Mouse (Mus musculus) kidney, embryonic 15.5 days (tissue): ENCODE measurements at regions not wholly inside any gene's neighbourhood (a gene's known extent, or its start where the extent isn't known, plus 50 kb on each side); places are given as distances from the start of the nearest gene placed in this dataset.
"Not testable (repeated sequence)": the region's sequence is repeated elsewhere in the genome, so short reads cannot be mapped to it uniquely, and the experiment has no call there.

ENCODE experiments used
- ATAC-seq: fragments of 200-750 bp; cut with Nextera tagmentation; replicated peaks from 2 replicates; pipeline ENCODE4 v1.8.0; 2017; ENCODE audit warnings: moderate TSS enrichment; ENCODE audit not compliant: low FRiP score
- H3K27ac ChIP-seq: fragments of 300-500 bp; sonication (generic); 2 replicates; pipeline ENCODE4 v1.5.1; 2015; ENCODE audit warnings: mild to moderate bottlenecking, inconsistent platforms
- H3K27me3 ChIP-seq: fragments of 300-500 bp; sonication (generic); 2 replicates; pipeline ENCODE4 v1.6.1; 2015; ENCODE audit warnings: inconsistent platforms
- H3K36me3 ChIP-seq: fragments of 300-500 bp; sonication (generic); 2 replicates; pipeline ENCODE4 v1.6.1; 2015; ENCODE audit warnings: inconsistent platforms
- H3K4me1 ChIP-seq: fragments of 300-500 bp; sonication (generic); 2 replicates; pipeline ENCODE4 v1.6.1; 2015; ENCODE audit warnings: inconsistent platforms
- H3K4me2 ChIP-seq: fragments of 300-500 bp; sonication (generic); 2 replicates; pipeline ENCODE4 v1.6.1; 2015; ENCODE audit warnings: moderate library complexity, mild to moderate bottlenecking, inconsistent platforms
- H3K4me3 ChIP-seq: fragments of 300-500 bp; sonication (generic); replicated peaks from 2 replicates; pipeline ENCODE4 v1.5.1; 2015; ENCODE audit warnings: mild to moderate bottlenecking, inconsistent platforms
- H3K9ac ChIP-seq: fragments of 300-500 bp; sonication (generic); 2 replicates; pipeline ENCODE4 v1.6.1; 2015; ENCODE audit warnings: mild to moderate bottlenecking, inconsistent platforms
- H3K9me3 ChIP-seq: fragments of 300-500 bp; sonication (generic); replicated peaks from 2 replicates; pipeline ENCODE4 v1.6.1; 2016; ENCODE audit warnings: inconsistent platforms
- WGBS: fragments of 180-500 bp; shearing (Covaris S2); methylation state at CpG from one replicate; pipeline ENCODE4 v1.1.7; 2015; ENCODE audit warnings: mixed read lengths; 5-methylcytosine and 5-hydroxymethylcytosine counted together

- WGBS = 74% methylated on average over 3 of the region's 3 CpGs
- no peaks in the 10 kb centered on the region for H3K9me3 ChIP-seq
- H3K27me3 ChIP-seq = no peaks in the 10 kb centered on the region
- ATAC-seq = no peak
- no peak overlapping the region for H3K9ac ChIP-seq
- no peak overlapping the region for H3K27ac ChIP-seq
- H3K4me2 ChIP-seq = no peak overlapping the region
- no peaks in the 10 kb centered on the region for H3K36me3 ChIP-seq
- H3K4me3 ChIP-seq = no peak overlapping the region
- H3K4me1 ChIP-seq = no peaks in the 10 kb centered on the region
Observed at GRCm38 (mm10) chr8:115982326-115982725, 274.7 kb upstream of the Maf start.

GRCm38 (mm10) chr8:115981426-115981825 is 273.8 kb upstream of the Maf start:
- H3K4me2 ChIP-seq = no peak overlapping the region
- no peak for ATAC-seq
- 81% methylated on average over 7 of the region's 7 CpGs for WGBS

GRCm38 (mm10) chr8:115980616-115981015 is 273.0 kb upstream of the Maf start:
- H3K4me3 ChIP-seq = no peak overlapping the region
- H3K36me3 ChIP-seq = no peaks in the 10 kb centered on the region
- no peak overlapping the region for H3K4me2 ChIP-seq
- no peaks in the 10 kb centered on the region for H3K4me1 ChIP-seq
- no peak overlapping the region for H3K27ac ChIP-seq
- H3K9ac ChIP-seq = no peak overlapping the region
- ATAC-seq = no peak
- 82% methylated on average over 3 of the region's 3 CpGs for WGBS
- no peaks in the 10 kb centered on the region for H3K27me3 ChIP-seq
- H3K9me3 ChIP-seq = no peaks in the 10 kb centered on the region

More at GRCm38 (mm10) chr8:115981426-115981825, 273.8 kb upstream of the Maf start:
- no peak overlapping the region for H3K9ac ChIP-seq
- 0 out of 2 replicates have a peak overlapping the region, but pooled peaks have one; percentile 24 for H3K27ac ChIP-seq
- H3K9me3 ChIP-seq = no peaks in the 10 kb centered on the region
- no peaks in the 10 kb centered on the region for H3K4me1 ChIP-seq
- no peak overlapping the region for H3K4me3 ChIP-seq
- H3K36me3 ChIP-seq = no peaks in the 10 kb centered on the region
- H3K27me3 ChIP-seq = no peaks in the 10 kb centered on the region

GRCm38 (mm10) chr8:115977152-115977551 is 269.6 kb upstream of the Maf start:
- Histone ChIP-seq H3K9ac (no peak overlapping the region), H3K27ac (no peak overlapping the region), H3K4me1 (no peaks in the 10 kb centered on the region), H3K27me3 (no peaks in the 10 kb centered on the region), H3K4me3 (no peak overlapping the region), H3K36me3 (no peaks in the 10 kb centered on the region), H3K4me2 (no peak overlapping the region), H3K9me3 (no peaks in the 10 kb centered on the region)
- ATAC-seq = no peak
- 48% methylated on average over 4 of the region's 4 CpGs for WGBS

GRCm38 (mm10) chr8:115974706-115975105 is 267.1 kb upstream of the Maf start:
- no peak overlapping the region for H3K4me2 ChIP-seq
- H3K36me3 ChIP-seq = no peaks in the 10 kb centered on the region
- H3K9me3 ChIP-seq = no peaks in the 10 kb centered on the region
- no peaks in the 10 kb centered on the region for H3K4me1 ChIP-seq
- ATAC-seq = no peak
- no peak overlapping the region for H3K27ac ChIP-seq
- no peaks in the 10 kb centered on the region for H3K27me3 ChIP-seq
- no peak overlapping the region for H3K4me3 ChIP-seq
- WGBS = 35% methylated on average over 2 of the region's 2 CpGs
- no peak overlapping the region for H3K9ac ChIP-seq

GRCm38 (mm10) chr8:115971351-115971750 is 263.8 kb upstream of the Maf start:
- H3K27me3 ChIP-seq, H3K36me3 ChIP-seq, H3K4me2 ChIP-seq, H3K4me3 ChIP-seq, H3K9ac ChIP-seq, H3K4me1 ChIP-seq, H3K27ac ChIP-seq, ATAC-seq, H3K9me3 ChIP-seq: not testable (repeated sequence)
- WGBS = 77% methylated on average over 2 of the region's 2 CpGs

GRCm38 (mm10) chr8:115968121-115968520 is 260.5 kb upstream of the Maf start:
- Histone ChIP-seq H3K27me3 (no peaks in the 10 kb centered on the region), H3K4me1 (no peaks in the 10 kb centered on the region), H3K9ac (no peak overlapping the region), H3K4me2 (no peak overlapping the region), H3K9me3 (no peaks in the 10 kb centered on the region), H3K36me3 (no peaks in the 10 kb centered on the region), H3K27ac (no peak overlapping the region), H3K4me3 (no peak overlapping the region)
- no peak for ATAC-seq
- 80% methylated on average over 5 of the region's 5 CpGs for WGBS

GRCm38 (mm10) chr8:115965981-115966380 is 258.4 kb upstream of the Maf start:
- H3K4me1 ChIP-seq = no peaks in the 10 kb centered on the region
- 84% methylated on average over 7 of the region's 7 CpGs for WGBS
- no peak overlapping the region for H3K9ac ChIP-seq
- H3K4me2 ChIP-seq = no peak overlapping the region
- no peaks in the 10 kb centered on the region for H3K9me3 ChIP-seq
- no peaks in the 10 kb centered on the region for H3K36me3 ChIP-seq
- H3K27ac ChIP-seq = no peak overlapping the region
- H3K4me3 ChIP-seq = no peak overlapping the region
- no peaks in the 10 kb centered on the region for H3K27me3 ChIP-seq
- no peak for ATAC-seq

- no peak overlapping the region for H3K4me3 ChIP-seq
- ATAC-seq = no peak
- no peak overlapping the region for H3K9ac ChIP-seq
- no peaks in the 10 kb centered on the region for H3K9me3 ChIP-seq
- no peak overlapping the region for H3K27ac ChIP-seq
- 69% methylated on average over 5 of the region's 5 CpGs for WGBS
- H3K4me2 ChIP-seq = no peak overlapping the region
- no peaks in the 10 kb centered on the region for H3K36me3 ChIP-seq
- H3K4me1 ChIP-seq = no peaks in the 10 kb centered on the region
- no peaks in the 10 kb centered on the region for H3K27me3 ChIP-seq
Observed at GRCm38 (mm10) chr8:115955371-115955770, 247.8 kb upstream of the Maf start.

- no peak for ATAC-seq
- 90% methylated on average over 7 of the region's 7 CpGs for WGBS
- Histone ChIP-seq H3K27me3 (no peaks in the 10 kb centered on the region), H3K4me1 (no peaks in the 10 kb centered on the region), H3K4me3 (no peak overlapping the region), H3K27ac (no peak overlapping the region), H3K36me3 (no peaks in the 10 kb centered on the region), H3K9ac (no peak overlapping the region), H3K4me2 (no peak overlapping the region), H3K9me3 (no peaks in the 10 kb centered on the region)
Observed at GRCm38 (mm10) chr8:115953783-115954470, 246.3 kb upstream of the Maf start.

GRCm38 (mm10) chr8:115952496-115952895 is 244.9 kb upstream of the Maf start:
- no peak overlapping the region for H3K9ac ChIP-seq
- no peak overlapping the region for H3K27ac ChIP-seq
- 88% methylated on average over 1 of the region's 1 CpGs for WGBS
- no peaks in the 10 kb centered on the region for H3K9me3 ChIP-seq
- ATAC-seq = no peak
- no peak overlapping the region for H3K4me2 ChIP-seq
- no peaks in the 10 kb centered on the region for H3K27me3 ChIP-seq
- no peaks in the 10 kb centered on the region for H3K4me1 ChIP-seq
- H3K4me3 ChIP-seq = no peak overlapping the region
- H3K36me3 ChIP-seq = no peaks in the 10 kb centered on the region

GRCm38 (mm10) chr8:115948916-115949315 is 241.3 kb upstream of the Maf start:
- no peak overlapping the region for H3K4me2 ChIP-seq
- no peaks in the 10 kb centered on the region for H3K4me1 ChIP-seq
- H3K9me3 ChIP-seq = no peaks in the 10 kb centered on the region
- no peaks in the 10 kb centered on the region for H3K36me3 ChIP-seq
- H3K9ac ChIP-seq = no peak overlapping the region
- no peak overlapping the region for H3K27ac ChIP-seq
- H3K27me3 ChIP-seq = no peaks in the 10 kb centered on the region
- no peak for ATAC-seq
- H3K4me3 ChIP-seq = no peak overlapping the region
- 80% methylated on average over 2 of the region's 2 CpGs for WGBS

- Histone ChIP-seq H3K9ac (no peak overlapping the region), H3K4me1 (0 out of 2 replicates have a peak, but pooled peaks cover 3% of the 10 kb centered on the region), H3K9me3 (no peaks in the 10 kb centered on the region), H3K27ac (no peak overlapping the region), H3K4me3 (no peak overlapping the region), H3K27me3 (no peaks in the 10 kb centered on the region), H3K36me3 (no peaks in the 10 kb centered on the region), H3K4me2 (no peak overlapping the region)
- WGBS = 90% methylated on average over 2 of the region's 2 CpGs
- no peak for ATAC-seq
Observed at GRCm38 (mm10) chr8:115948036-115948435, 240.4 kb upstream of the Maf start.
